Mouse (Mus musculus): ENCODE data around the gene Pik3r1. TPM values are rescaled to one million over a fixed set of nuclear protein-coding genes. Genes with fewer than 3 reads are reported as not detected.

The Pik3r1 gene
- polyA plus RNA-seq, 1 experiment, result 4.2 TPM

- TF ChIP-seq FLI1 (IDR thresholded peaks at IDR 0.05; ENCODE audit: low read length) (no peak), GATA1 (IDR thresholded peaks at IDR 0.05; ENCODE audit: borderline replicate concordance, low read length) (no peak)
- Histone ChIP-seq H3K4me3 (replicated peaks) (peak overlapping the region; percentile 94), H3K27me3 (replicated peaks) (no peaks in the 10 kb centered on the region), H3K36me3 (replicated peaks; ENCODE audit: low read length) (peaks cover 45% of the 10 kb centered on the region), H3K9me3 (no peaks in the 10 kb centered on the region), H3K4me1 (peaks cover 70% of the 10 kb centered on the region)
These were observed 75.7 kb downstream of the Pik3r1 start for GRCm38 (mm10) chr13:101692239-101692784.

GRCm38 (mm10) chr13:101691669-101692068 is 76.3 kb downstream of the Pik3r1 start:
- H3K4me3 ChIP-seq (replicated peaks), result peak overlapping the region; percentile 94
- H3K27me3 ChIP-seq (replicated peaks), result no peaks in the 10 kb centered on the region
- peaks cover 47% of the 10 kb centered on the region for H3K36me3 ChIP-seq (replicated peaks; ENCODE audit: low read length)
- no peaks in the 10 kb centered on the region for H3K9me3 ChIP-seq
- peaks cover 68% of the 10 kb centered on the region for H3K4me1 ChIP-seq
- TF ChIP-seq FLI1 (IDR thresholded peaks at IDR 0.05; ENCODE audit: low read length) (no peak), GATA1 (IDR thresholded peaks at IDR 0.05; ENCODE audit: borderline replicate concordance, low read length) (no peak)

- Histone ChIP-seq H3K36me3 (replicated peaks; ENCODE audit: low read length) (peaks cover 49% of the 10 kb centered on the region), H3K4me1 (peaks cover 66% of the 10 kb centered on the region), H3K4me3 (replicated peaks) (peak overlapping the region; percentile 94), H3K9me3 (no peaks in the 10 kb centered on the region), H3K27me3 (replicated peaks) (no peaks in the 10 kb centered on the region)
- TF ChIP-seq FLI1 (IDR thresholded peaks at IDR 0.05; ENCODE audit: low read length) (no peak), GATA1 (IDR thresholded peaks at IDR 0.05; ENCODE audit: borderline replicate concordance, low read length) (no peak)
These were observed 76.9 kb downstream of the Pik3r1 start for GRCm38 (mm10) chr13:101690911-101691655.

DNA sequence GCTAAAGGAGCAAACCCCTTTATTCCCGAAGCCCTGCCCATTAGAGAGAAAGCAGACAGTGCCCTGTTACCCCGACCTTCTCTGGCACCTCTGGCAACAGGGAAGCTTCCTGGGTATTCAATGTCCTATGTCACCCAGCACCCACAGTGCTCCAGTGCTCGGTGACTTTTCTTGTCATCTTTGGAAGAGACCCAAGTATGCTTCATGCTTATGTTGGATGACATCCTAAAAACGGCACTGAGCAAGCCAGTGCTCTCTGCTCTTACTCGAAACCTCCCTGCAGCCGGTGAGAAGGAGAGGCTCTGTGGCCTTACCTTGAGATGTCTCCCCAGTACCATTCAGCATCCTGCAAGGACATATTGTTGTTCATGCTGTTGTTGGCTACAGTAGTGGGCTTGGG is 77.8 kb downstream of the Pik3r1 start:
- Histone ChIP-seq H3K36me3 (replicated peaks; ENCODE audit: low read length) (peaks cover 57% of the 10 kb centered on the region), H3K4me3 (replicated peaks) (peak overlapping the region; percentile 77), H3K9me3 (no peaks in the 10 kb centered on the region), H3K4me1 (peaks cover 59% of the 10 kb centered on the region), H3K27me3 (replicated peaks) (no peaks in the 10 kb centered on the region)
- TF ChIP-seq GATA1 (IDR thresholded peaks at IDR 0.05; ENCODE audit: borderline replicate concordance, low read length) (no peak), FLI1 (IDR thresholded peaks at IDR 0.05; ENCODE audit: low read length) (no peak)

- TF ChIP-seq GATA1 (IDR thresholded peaks at IDR 0.05; ENCODE audit: borderline replicate concordance, low read length), result no peak
- no peak for TF ChIP-seq FLI1 (IDR thresholded peaks at IDR 0.05; ENCODE audit: low read length)
- Histone ChIP-seq H3K9me3 (no peaks in the 10 kb centered on the region), H3K36me3 (replicated peaks; ENCODE audit: low read length) (peaks cover 94% of the 10 kb centered on the region), H3K27me3 (replicated peaks) (no peaks in the 10 kb centered on the region), H3K4me3 (replicated peaks) (no peak overlapping the region), H3K4me1 (peaks cover 54% of the 10 kb centered on the region)
These were observed 81.8 kb downstream of the Pik3r1 start for GRCm38 (mm10) chr13:101686256-101686655.

GRCm38 (mm10) chr13:101684706-101685105 is 83.3 kb downstream of the Pik3r1 start:
- peaks cover 51% of the 10 kb centered on the region for H3K4me1 ChIP-seq
- no peaks in the 10 kb centered on the region for H3K9me3 ChIP-seq
- H3K4me3 ChIP-seq (replicated peaks), result no peak overlapping the region
- H3K27me3 ChIP-seq (replicated peaks), result no peaks in the 10 kb centered on the region
- peaks cover 92% of the 10 kb centered on the region for H3K36me3 ChIP-seq (replicated peaks; ENCODE audit: low read length)
- TF ChIP-seq GATA1 (IDR thresholded peaks at IDR 0.05; ENCODE audit: borderline replicate concordance, low read length), result no peak
- TF ChIP-seq FLI1 (IDR thresholded peaks at IDR 0.05; ENCODE audit: low read length), result no peak

GRCm38 (mm10) chr13:101682378-101682777 is 85.6 kb downstream of the Pik3r1 start:
- Histone ChIP-seq H3K4me1 (peaks cover 70% of the 10 kb centered on the region), H3K4me3 (replicated peaks) (no peak overlapping the region), H3K36me3 (replicated peaks; ENCODE audit: low read length) (peaks cover 69% of the 10 kb centered on the region), H3K27me3 (replicated peaks) (no peaks in the 10 kb centered on the region), H3K9me3 (no peaks in the 10 kb centered on the region)
- no peak for TF ChIP-seq GATA1 (IDR thresholded peaks at IDR 0.05; ENCODE audit: borderline replicate concordance, low read length)
- TF ChIP-seq FLI1 (IDR thresholded peaks at IDR 0.05; ENCODE audit: low read length), result no peak

DNA sequence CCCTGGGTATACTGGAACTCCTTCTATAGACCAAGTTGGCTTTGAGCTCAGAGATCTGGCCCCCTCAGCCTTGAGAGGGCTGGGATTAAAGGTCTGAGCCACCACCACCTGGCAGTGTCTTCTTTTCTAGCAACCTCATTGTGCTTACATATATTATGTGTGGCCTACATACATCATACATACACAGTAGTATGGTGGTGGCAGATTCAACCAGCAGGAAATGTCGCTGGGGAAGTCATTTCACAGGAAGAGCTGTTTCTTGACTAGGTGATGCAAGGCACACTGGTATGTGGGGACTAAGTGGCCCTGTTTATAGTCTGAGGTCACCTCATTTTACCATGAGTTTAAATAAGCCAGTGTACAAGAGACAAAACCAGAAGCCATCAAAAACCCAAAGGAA is 87.9 kb downstream of the Pik3r1 start:
- peaks cover 72% of the 10 kb centered on the region for H3K4me1 ChIP-seq
- peaks cover 46% of the 10 kb centered on the region for H3K36me3 ChIP-seq (replicated peaks; ENCODE audit: low read length)

GRCm38 (mm10) chr13:101678984-101679383 is 89.0 kb downstream of the Pik3r1 start:
- no peak overlapping the region for H3K4me3 ChIP-seq (replicated peaks)
- no peaks in the 10 kb centered on the region for H3K9me3 ChIP-seq

More for the DNA sequence above, 87.9 kb downstream of the Pik3r1 start:
- Histone ChIP-seq H3K4me3 (replicated peaks) (no peak overlapping the region), H3K27me3 (replicated peaks) (no peaks in the 10 kb centered on the region), H3K9me3 (no peaks in the 10 kb centered on the region)
- TF ChIP-seq GATA1 (IDR thresholded peaks at IDR 0.05; ENCODE audit: borderline replicate concordance, low read length) (no peak), FLI1 (IDR thresholded peaks at IDR 0.05; ENCODE audit: low read length) (no peak)

GRCm38 (mm10) chr13:101678036-101678435 is 90.0 kb downstream of the Pik3r1 start:
- no peaks in the 10 kb centered on the region for H3K9me3 ChIP-seq
- H3K27me3 ChIP-seq (replicated peaks), result no peaks in the 10 kb centered on the region
- peaks cover 59% of the 10 kb centered on the region for H3K4me1 ChIP-seq
- TF ChIP-seq FLI1 (IDR thresholded peaks at IDR 0.05; ENCODE audit: low read length) (no peak), GATA1 (IDR thresholded peaks at IDR 0.05; ENCODE audit: borderline replicate concordance, low read length) (no peak)
- no peak overlapping the region for H3K4me3 ChIP-seq (replicated peaks)
- peaks cover 26% of the 10 kb centered on the region for H3K36me3 ChIP-seq (replicated peaks; ENCODE audit: low read length)

More at GRCm38 (mm10) chr13:101678984-101679383, 89.0 kb downstream of the Pik3r1 start:
- peaks cover 35% of the 10 kb centered on the region for H3K36me3 ChIP-seq (replicated peaks; ENCODE audit: low read length)
- no peaks in the 10 kb centered on the region for H3K27me3 ChIP-seq (replicated peaks)
- TF ChIP-seq GATA1 (IDR thresholded peaks at IDR 0.05; ENCODE audit: borderline replicate concordance, low read length) (no peak), FLI1 (IDR thresholded peaks at IDR 0.05; ENCODE audit: low read length) (no peak)
- peaks cover 64% of the 10 kb centered on the region for H3K4me1 ChIP-seq

All from megakaryocyte, embryonic 14.5 days (primary cell).